Mouse (Mus musculus) ovary, postnatal 10 days (tissue): ENCODE data around the gene Vmn1r29.
"Not testable (repeated sequence)": the region's sequence is repeated elsewhere in the genome, so short reads cannot be mapped to it uniquely, and the experiment has no call there.

ENCODE experiments used
- DNase-seq: peaks from one replicate; pipeline ENCODE4 v3.0.0; 2022; ENCODE audit warnings: low spot score

The Vmn1r29 gene

DNA sequence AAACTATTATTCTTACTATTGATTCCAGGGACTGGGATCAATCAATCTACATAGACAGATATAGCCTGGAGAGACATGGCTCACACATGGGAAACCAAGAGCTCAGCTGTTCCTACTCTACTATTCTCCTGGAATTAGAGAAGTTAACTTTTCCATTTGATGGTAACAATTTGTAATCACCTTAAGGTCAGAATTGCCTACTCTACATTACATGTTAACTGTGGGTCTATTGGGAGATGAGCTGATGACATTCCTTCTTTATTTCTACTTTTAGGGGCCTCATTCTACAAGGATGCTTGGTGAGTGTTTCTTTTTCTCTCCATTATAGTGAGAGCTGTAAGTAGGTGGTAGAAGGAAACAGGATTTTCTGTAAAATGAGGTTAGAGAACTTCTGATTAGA is at the start of gene Vmn1r29:
TSS of gene Vmn1r29 (plus strand) at position 301 of the 400 bp plus-strand sequence.
- DNase-seq = no peak

DNA sequence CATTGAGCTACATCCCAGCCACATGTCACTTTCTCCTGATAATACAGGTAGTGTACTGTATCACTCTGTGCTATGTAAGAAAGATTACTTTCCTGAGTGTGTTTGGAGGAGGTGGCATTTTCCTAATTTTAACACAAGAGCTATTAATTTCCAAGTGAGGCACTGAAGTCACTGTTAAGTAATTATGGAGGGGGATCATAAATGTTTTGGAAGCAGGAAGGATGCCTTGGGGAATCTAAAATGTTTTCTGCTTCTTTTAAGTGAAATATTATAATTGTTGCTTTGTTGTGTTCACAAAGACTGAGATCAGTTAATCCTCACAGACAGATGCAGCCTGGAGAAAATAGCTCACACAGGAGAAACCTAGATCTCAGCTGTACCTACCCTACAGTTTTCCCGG is 39.6 kb upstream of the Vmn1r29 start, which contains the start of gene Vmn1r28:
TSS of gene Vmn1r28 (plus strand) at position 301 of the 400 bp plus-strand sequence.
- no peak for DNase-seq

DNA sequence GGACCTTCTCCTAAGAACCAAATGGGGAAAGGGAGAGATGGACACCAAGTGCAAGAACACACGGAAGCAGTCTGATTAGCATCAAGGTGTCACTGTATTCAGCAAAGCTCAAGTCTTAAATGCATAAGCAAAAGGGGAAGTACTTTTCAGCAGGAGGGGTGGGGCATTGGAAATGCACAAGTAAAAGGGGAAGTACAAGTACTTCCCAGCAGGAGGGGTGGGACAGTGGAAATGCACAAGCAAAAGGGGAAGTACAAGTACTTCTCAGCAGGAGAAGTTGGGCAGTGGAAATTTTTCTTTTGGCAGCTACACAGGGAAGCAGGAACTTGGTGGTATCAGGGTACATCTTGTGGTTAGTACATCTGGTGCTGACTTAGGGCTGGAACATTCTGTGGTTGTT is 21.7 kb upstream of the Vmn1r29 start:
- not testable (repeated sequence) for DNase-seq

DNA sequence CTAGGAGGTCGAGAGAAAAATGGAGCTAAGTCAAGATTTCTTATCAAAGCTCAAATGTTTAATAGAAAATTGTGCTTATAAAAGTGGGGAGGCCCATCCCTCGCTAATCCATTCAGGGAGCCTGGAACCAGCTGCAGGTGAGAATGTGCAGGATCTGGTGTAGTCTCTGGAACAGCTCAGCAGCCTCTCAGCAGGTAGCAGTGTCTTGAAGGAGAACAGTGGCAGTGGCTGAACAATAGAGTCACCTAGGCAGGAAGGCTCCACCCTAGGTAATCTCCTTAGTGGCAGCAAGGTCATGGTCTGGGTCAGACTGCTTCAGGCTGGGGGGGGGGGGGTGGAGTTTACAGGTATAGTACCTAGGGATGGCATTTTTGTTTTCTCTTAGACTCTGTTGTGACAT is 9.1 kb upstream of the Vmn1r29 start:
- no peak for DNase-seq

DNA sequence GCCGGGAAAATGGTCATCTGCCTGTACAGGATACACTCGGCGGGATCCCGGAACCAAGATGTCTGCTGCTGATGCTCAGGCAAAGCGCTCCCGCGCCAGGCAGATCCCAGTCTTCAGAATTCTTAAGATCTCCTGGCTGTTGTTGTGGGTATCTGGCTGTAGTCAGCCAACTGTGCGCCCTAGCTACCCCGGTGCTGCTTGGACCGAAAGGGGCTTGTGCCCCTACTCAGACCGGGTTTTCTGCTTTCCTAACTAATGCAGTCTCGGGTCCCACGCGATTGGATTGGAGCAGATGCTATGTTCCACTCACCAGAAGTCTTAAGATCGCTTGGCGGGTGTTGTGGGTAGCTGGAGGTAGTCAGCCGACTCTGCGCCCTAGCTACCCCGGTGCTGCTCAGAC is 2.8 kb upstream of the Vmn1r29 start:
- DNase-seq = not testable (repeated sequence)

DNA sequence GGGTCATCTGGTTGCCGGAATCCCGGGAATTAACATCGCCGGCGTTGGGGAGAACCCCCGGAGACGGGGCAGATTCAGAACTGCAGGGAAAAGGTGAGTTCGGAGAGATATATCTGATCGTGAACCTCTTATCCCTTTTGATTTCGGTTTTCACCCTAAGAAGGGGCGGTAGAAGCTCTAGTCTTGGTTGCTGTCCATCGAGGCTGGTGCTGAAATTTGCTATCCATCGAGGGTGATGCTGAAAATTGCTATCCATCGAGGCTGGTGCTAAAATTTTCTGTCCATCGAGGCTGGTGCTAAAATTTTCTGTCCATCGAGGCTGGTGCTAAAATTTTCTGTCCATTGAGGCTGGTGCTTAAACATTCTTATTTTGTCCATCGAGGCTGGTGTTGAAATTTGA is 29.3 kb downstream of the Vmn1r29 start:
- not testable (repeated sequence) for DNase-seq
